Mouse (Mus musculus): ENCODE data around the gene Tars. TPM values are rescaled to one million over a fixed set of nuclear protein-coding genes. Genes with fewer than 3 reads are reported as not detected.

The Tars gene
- total RNA-seq, 2 experiments from 2014 or later: 19.2 to 23.0 TPM

GRCm38 (mm10) chr15:11369572-11369971 lies 29.9 kb downstream of the Tars start:
- DNase-seq: no peak
- intact Hi-C loops (cut with DNase I): no loop called here

- intact Hi-C loops (cut with DNase I): no loop called here
- no peak for DNase-seq
Observed at GRCm38 (mm10) chr15:11364795-11365194, 34.7 kb downstream of the Tars start.

GRCm38 (mm10) chr15:11364112-11364511 lies 35.4 kb downstream of the Tars start:
- no peak for DNase-seq
- intact Hi-C loops (cut with DNase I): no loop called here

GRCm38 (mm10) chr15:11361824-11362223 lies 37.6 kb downstream of the Tars start:
- DNase-seq: no peak
- intact Hi-C loops (cut with DNase I): no loop called here

- intact Hi-C loops (cut with DNase I): no loop called here
- no peak for DNase-seq
Observed at GRCm38 (mm10) chr15:11360888-11361287, 38.6 kb downstream of the Tars start.

GRCm38 (mm10) chr15:11357501-11357900 lies 42.0 kb downstream of the Tars start:
- no peak for DNase-seq
- intact Hi-C loops (cut with DNase I): no loop called here

GRCm38 (mm10) chr15:11355865-11356264 lies 43.6 kb downstream of the Tars start:
- intact Hi-C loops (cut with DNase I): no loop called here
- DNase-seq: no peak

GRCm38 (mm10) chr15:11339467-11340180 lies 59.8 kb downstream of the Tars start:
- DNase-seq: no peak
- intact Hi-C loops (cut with DNase I): no loop called here
